Mouse (Mus musculus) neural tube, embryonic 12.5 days (tissue): ENCODE data around the gene Erich2. TPM values are rescaled to one million over a fixed set of nuclear protein-coding genes. Genes with fewer than 3 reads are reported as not detected.
A peak's percentile ranks its signal among the peaks of the same experiment; 100 is the strongest.
"Not testable (repeated sequence)": the region's sequence is repeated elsewhere in the genome, so short reads cannot be mapped to it uniquely, and the experiment has no call there.

ENCODE experiments used
- ATAC-seq: fragments of 200-750 bp; cut with Nextera tagmentation; 2 replicates; pipeline ENCODE4 v1.8.0; 2017; ENCODE audit warnings: low read depth, mild to moderate bottlenecking, moderate TSS enrichment, moderate library complexity; ENCODE audit not compliant: low FRiP score
- H3K27ac ChIP-seq: fragments of 300-500 bp; sonication (generic); 2 replicates; pipeline ENCODE4 v1.5.1; 2016
- H3K27me3 ChIP-seq: fragments of 300-500 bp; sonication (generic); replicated peaks from 2 replicates; pipeline ENCODE4 v1.6.1; 2016; ENCODE audit warnings: mild to moderate bottlenecking
- H3K36me3 ChIP-seq: fragments of 300-500 bp; sonication (generic); 2 replicates; pipeline ENCODE4 v1.6.1; 2016; ENCODE audit warnings: mild to moderate bottlenecking
- H3K4me1 ChIP-seq: fragments of 300-500 bp; sonication (generic); 2 replicates; pipeline ENCODE4 v1.6.1; 2016
- H3K4me2 ChIP-seq: fragments of 300-500 bp; sonication (generic); replicated peaks from 2 replicates; pipeline ENCODE4 v1.6.1; 2016; ENCODE audit warnings: mild to moderate bottlenecking
- H3K4me3 ChIP-seq: fragments of 300-500 bp; sonication (generic); 2 replicates; pipeline ENCODE4 v1.5.1; 2016
- H3K9ac ChIP-seq: fragments of 300-500 bp; sonication (generic); 2 replicates; pipeline ENCODE4 v1.6.1; 2016; ENCODE audit warnings: mild to moderate bottlenecking
- H3K9me3 ChIP-seq: fragments of 300-500 bp; sonication (generic); 2 replicates; pipeline ENCODE4 v1.6.1; 2016; ENCODE audit warnings: mild to moderate bottlenecking
- WGBS: fragments of 180-500 bp; shearing (Covaris S2); methylation state at CpG from one replicate; pipeline ENCODE4 v1.1.7; 2016; 5-methylcytosine and 5-hydroxymethylcytosine counted together
- polyA plus RNA-seq: library from polyadenylated mRNA; unstranded; fragments of >200 nt; fragmentation: Nextera tagmentation; extraction: Ambion mirVana; gene quantifications from 2 replicates; pipeline ENCODE4 v1.2.1, GENCODE M21; 2016

Gene Erich2
- polyA plus RNA-seq = 0.73 and 1.4 TPM in 2 replicates

- Histone ChIP-seq H3K4me1 (peaks cover 5% of the 10 kb centered on the region; the same call in 1 of the 2 replicates), H3K9me3 (no peaks in the 10 kb centered on the region), H3K4me3 (peak within 1 kb of the TSS; percentile 47), H3K9ac (peak within 1 kb of the TSS; percentile 57), H3K4me2 (peak within 1 kb of the TSS; percentile 90), H3K27ac (no peak within 1 kb of the TSS), H3K36me3 (no peaks in the 10 kb centered on the region), H3K27me3 (no peaks in the 10 kb centered on the region)
- ATAC-seq = no peak; the same call in 1 of the 2 replicates
- WGBS = 13% methylated on average over 10 of the region's 10 CpGs
These were observed at the start of gene Erich2 for GRCm38 (mm10) chr2:70508496-70508895. Gene Erich2, plus strand, starts transcription at chr2:70508819.

GRCm38 (mm10) chr2:70463606-70464005, 45.0 kb upstream of the Erich2 start:
- no peaks in the 10 kb centered on the region for H3K9me3 ChIP-seq
- no peak overlapping the region for H3K27ac ChIP-seq
- 77% methylated on average over 1 of the region's 1 CpGs for WGBS
- H3K9ac ChIP-seq = no peak overlapping the region
- ATAC-seq = no peak
- no peaks in the 10 kb centered on the region; the same call in 1 of the 2 replicates for H3K27me3 ChIP-seq
- H3K4me2 ChIP-seq = no peak overlapping the region
- H3K36me3 ChIP-seq = no peaks in the 10 kb centered on the region
- H3K4me3 ChIP-seq = no peak overlapping the region
- H3K4me1 ChIP-seq = no peaks in the 10 kb centered on the region

- H3K4me2 ChIP-seq = no peak overlapping the region; the same call in 1 of the 2 replicates
- H3K27me3 ChIP-seq = peaks cover 57% of the 10 kb centered on the region
These were observed 37.5 kb upstream of the Erich2 start for GRCm38 (mm10) chr2:70471136-70471535.

GRCm38 (mm10) chr2:70471861-70472620, 36.6 kb upstream of the Erich2 start:
- under 1% methylated on average over 48 of the region's 48 CpGs for WGBS
- peak overlapping the region; percentile 74 for H3K4me2 ChIP-seq
- H3K9me3 ChIP-seq = no peaks in the 10 kb centered on the region
- H3K4me1 ChIP-seq = peaks cover 46% of the 10 kb centered on the region
- H3K36me3 ChIP-seq = no peaks in the 10 kb centered on the region
- H3K9ac ChIP-seq = no peak overlapping the region
- H3K27ac ChIP-seq = no peak overlapping the region
- no peak for ATAC-seq
- H3K4me3 ChIP-seq = peak overlapping the region; percentile 36
- H3K27me3 ChIP-seq = peaks cover 66% of the 10 kb centered on the region

More at GRCm38 (mm10) chr2:70471136-70471535, 37.5 kb upstream of the Erich2 start:
- Histone ChIP-seq H3K9me3 (no peaks in the 10 kb centered on the region), H3K9ac (no peak overlapping the region), H3K4me1 (peaks cover 38% of the 10 kb centered on the region), H3K4me3 (no peak overlapping the region), H3K36me3 (no peaks in the 10 kb centered on the region), H3K27ac (no peak overlapping the region)
- 9% methylated on average over 5 of the region's 5 CpGs for WGBS
- no peak for ATAC-seq

GRCm38 (mm10) chr2:70497715-70498318, 10.8 kb upstream of the Erich2 start:
- no peaks in the 10 kb centered on the region for H3K9me3 ChIP-seq
- H3K4me1 ChIP-seq = no peaks in the 10 kb centered on the region
- no peaks in the 10 kb centered on the region for H3K36me3 ChIP-seq
- ATAC-seq = no peak
- H3K27ac ChIP-seq = no peak overlapping the region
- no peak overlapping the region for H3K9ac ChIP-seq
- WGBS = 29% methylated on average over 13 of the region's 13 CpGs
- H3K4me2 ChIP-seq = no peak overlapping the region
- H3K4me3 ChIP-seq = no peak overlapping the region
- 0 out of 2 replicates have a peak, but pooled peaks cover 2% of the 10 kb centered on the region for H3K27me3 ChIP-seq

- Histone ChIP-seq H3K9me3 (no peaks in the 10 kb centered on the region), H3K9ac (no peak overlapping the region), H3K4me2 (no peak overlapping the region), H3K27me3 (no peaks in the 10 kb centered on the region), H3K4me1 (no peaks in the 10 kb centered on the region), H3K4me3 (no peak overlapping the region), H3K27ac (no peak overlapping the region), H3K36me3 (no peaks in the 10 kb centered on the region)
- 86% methylated on average over 10 of the region's 10 CpGs for WGBS
- ATAC-seq = no peak
These were observed 5.2 kb upstream of the Erich2 start for GRCm38 (mm10) chr2:70503436-70503835.

- peaks cover 5% of the 10 kb centered on the region; the same call in 1 of the 2 replicates for H3K4me1 ChIP-seq
- H3K9me3 ChIP-seq = no peaks in the 10 kb centered on the region
- H3K36me3 ChIP-seq = no peaks in the 10 kb centered on the region
- H3K4me3 ChIP-seq = no peak overlapping the region
- H3K27ac ChIP-seq = no peak overlapping the region
- H3K4me2 ChIP-seq = no peak overlapping the region
- WGBS = 52% methylated on average over 1 of the region's 1 CpGs
- H3K9ac ChIP-seq = no peak overlapping the region
- no peaks in the 10 kb centered on the region for H3K27me3 ChIP-seq
- no peak for ATAC-seq
These were observed 3.4 kb upstream of the Erich2 start for GRCm38 (mm10) chr2:70505229-70505628.

GRCm38 (mm10) chr2:70505896-70506295, 2.7 kb upstream of the Erich2 start:
- Histone ChIP-seq H3K27me3 (no peaks in the 10 kb centered on the region), H3K4me3 (no peak overlapping the region), H3K4me2 (no peak overlapping the region), H3K27ac (no peak overlapping the region), H3K4me1 (peaks cover 5% of the 10 kb centered on the region; the same call in 1 of the 2 replicates), H3K9ac (no peak overlapping the region), H3K36me3 (no peaks in the 10 kb centered on the region), H3K9me3 (no peaks in the 10 kb centered on the region)
- no peak for ATAC-seq
- 40% methylated on average over 4 of the region's 4 CpGs for WGBS

GRCm38 (mm10) chr2:70506372-70506771, 2.2 kb upstream of the Erich2 start:
- Histone ChIP-seq H3K27ac (no peak overlapping the region), H3K4me1 (peaks cover 5% of the 10 kb centered on the region; the same call in 1 of the 2 replicates), H3K9ac (no peak overlapping the region), H3K36me3 (no peaks in the 10 kb centered on the region), H3K4me2 (no peak overlapping the region), H3K4me3 (no peak overlapping the region), H3K9me3 (no peaks in the 10 kb centered on the region), H3K27me3 (no peaks in the 10 kb centered on the region)
- no peak for ATAC-seq
- 56% methylated on average over 2 of the region's 2 CpGs for WGBS

- no peak overlapping the region for H3K27ac ChIP-seq
- ATAC-seq = peak; percentile 97
- H3K4me1 ChIP-seq = peaks cover 5% of the 10 kb centered on the region; the same call in 1 of the 2 replicates
- no peaks in the 10 kb centered on the region for H3K9me3 ChIP-seq
- H3K36me3 ChIP-seq = no peaks in the 10 kb centered on the region
- H3K27me3 ChIP-seq = no peaks in the 10 kb centered on the region
- WGBS = under 1% methylated on average over 56 of the region's 56 CpGs
- peak overlapping the region; percentile 47 for H3K4me3 ChIP-seq
- H3K4me2 ChIP-seq = peak overlapping the region; percentile 90
- H3K9ac ChIP-seq = peak overlapping the region; percentile 57
These were observed 508 bp downstream of the Erich2 start for GRCm38 (mm10) chr2:70509021-70509632.

GRCm38 (mm10) chr2:70538283-70538682, 29.7 kb downstream of the Erich2 start:
- not testable (repeated sequence) for ATAC-seq
- 43% methylated on average over 7 of the region's 7 CpGs for WGBS

GRCm38 (mm10) chr2:70550671-70551070, 42.1 kb downstream of the Erich2 start:
- H3K36me3 ChIP-seq = no peaks in the 10 kb centered on the region
- no peaks in the 10 kb centered on the region for H3K9me3 ChIP-seq
- no peaks in the 10 kb centered on the region for H3K4me1 ChIP-seq
- H3K27ac ChIP-seq = no peak overlapping the region
- H3K4me2 ChIP-seq = no peak overlapping the region
- H3K4me3 ChIP-seq = no peak overlapping the region
- H3K9ac ChIP-seq = no peak overlapping the region
- no peak for ATAC-seq
- no peaks in the 10 kb centered on the region for H3K27me3 ChIP-seq
- WGBS = 71% methylated on average over 6 of the region's 6 CpGs

More at GRCm38 (mm10) chr2:70538283-70538682, 29.7 kb downstream of the Erich2 start:
- not testable (repeated sequence) for H3K4me1 ChIP-seq, H3K27ac ChIP-seq, H3K4me2 ChIP-seq, H3K9me3 ChIP-seq, H3K4me3 ChIP-seq, H3K27me3 ChIP-seq, H3K9ac ChIP-seq, H3K36me3 ChIP-seq
